Mouse (Mus musculus): ENCODE measurements at regions not wholly inside any gene's neighbourhood (a gene's known extent, or its start where the extent isn't known, plus 50 kb on each side); places are given as distances from the start of the nearest gene placed in this dataset.

DNA sequence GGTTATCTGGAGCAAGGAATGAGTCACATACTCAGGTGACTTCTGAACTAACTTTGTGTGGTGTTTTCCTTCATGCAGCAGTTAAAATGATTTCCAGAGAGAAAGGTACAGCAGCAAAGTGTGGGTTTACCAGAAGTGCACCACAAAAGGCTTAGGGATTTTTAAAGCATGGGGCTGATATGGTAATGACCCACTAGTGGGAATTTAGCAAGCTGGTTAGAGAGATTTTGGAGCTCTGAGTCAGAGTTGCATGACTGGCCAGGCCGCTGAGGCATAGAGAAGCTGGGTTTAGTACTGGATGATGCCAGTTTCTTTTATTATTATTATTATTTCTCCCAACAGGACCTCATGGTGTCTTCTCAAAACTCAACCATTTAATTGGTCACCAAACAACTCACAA lies 3701.5 kb upstream of the Gm7489 start:
- H3K4me3 ChIP-seq (ENCODE audit: control insufficient read depth in 1 of 2, insufficient read depth in 1 of 2, low read depth in 2 of 2, low read length in 2 of 2), result no peak overlapping the region
- no peak overlapping the region for H3K27ac ChIP-seq (ENCODE audit: control insufficient read depth, low read depth, low read length)
- TF ChIP-seq MEF2A (IDR thresholded peaks at IDR 0.05; ENCODE audit: extremely low read depth, insufficient replicate concordance, low read depth, low read length, poor library complexity, severe bottlenecking) (no peak), BHLHE40 (IDR thresholded peaks at IDR 0.05; ENCODE audit: borderline replicate concordance, low read depth, low read length) (no peak), RCOR1 (IDR thresholded peaks at IDR 0.05; ENCODE audit: low read depth, low read length) (no peak), HCFC1 (IDR thresholded peaks at IDR 0.05; ENCODE audit: low read depth, low read length) (no peak)
- DNase-seq (ENCODE audit: low read depth, low spot score), result no peak
- no peak overlapping the region for H3K9ac ChIP-seq (ENCODE audit: control insufficient read depth, low read depth, low read length, poor library complexity, severe bottlenecking)
- no peaks in the 10 kb centered on the region for H3K4me1 ChIP-seq (ENCODE audit: control insufficient read depth in 1 of 2, insufficient read depth in 2 of 2, low read length in 2 of 2)
- H3K79me2 ChIP-seq (ENCODE audit: control insufficient read depth, insufficient read depth, low read length, poor library complexity), result no peaks in the 10 kb centered on the region
- no peaks in the 10 kb centered on the region for H3K36me3 ChIP-seq (ENCODE audit: control insufficient read depth in 1 of 2, insufficient read depth in 2 of 2, low read length in 2 of 2)
- H3K27me3 ChIP-seq (ENCODE audit: control insufficient read depth in 1 of 2, insufficient read depth in 2 of 2, low read length in 2 of 2), result no peaks in the 10 kb centered on the region
- no peaks in the 10 kb centered on the region for H3K9me3 ChIP-seq (replicated peaks; ENCODE audit: insufficient read depth, low read length)
